Mouse (Mus musculus) ES-E14 (cell line): ENCODE data around the gene Fev. TPM values are rescaled to one million over a fixed set of nuclear protein-coding genes. Genes with fewer than 3 reads are reported as not detected.

Experiments used
- DNase-seq: peaks from one replicate; pipeline ENCODE4 v3.0.0-alpha.2; 2013; ENCODE audit warnings: low read depth, low spot score
- H3K27ac ChIP-seq: 2 replicates; pipeline ENCODE4 v1.5.1; 2012; ENCODE audit warnings: low read depth, mild to moderate bottlenecking, low read length, moderate library complexity, mixed read lengths; ENCODE audit not compliant: poor library complexity, insufficient read depth, severe bottlenecking
- H3K36me3 ChIP-seq: 2 replicates; pipeline ENCODE4 v1.6.1; 2012; ENCODE audit warnings: mild to moderate bottlenecking, low read length, moderate library complexity, mixed read lengths; ENCODE audit not compliant: control insufficient read depth, poor library complexity, insufficient read depth, severe bottlenecking
- H3K4me1 ChIP-seq, 2 experiments: fragments of 150-350 bp in 1 of 2; sonication (generic) in 1 of 2; 2 replicates each; pipeline ENCODE4 v1.6.1; 2012; ENCODE audit warnings: low read length in 2 of 2, mild to moderate bottlenecking in 1 of 2, mixed read lengths in 1 of 2; ENCODE audit not compliant: control insufficient read depth in 2 of 2, insufficient read depth in 2 of 2, poor library complexity in 1 of 2
- H3K4me3 ChIP-seq, 2 experiments: fragments of 150-350 bp in 1 of 2; sonication (generic) in 1 of 2; 2 replicates each; pipeline ENCODE4 v1.5.1; 2012; ENCODE audit warnings: low read length in 2 of 2, low read depth in 1 of 2, mild to moderate bottlenecking in 1 of 2, mixed read lengths in 1 of 2; ENCODE audit not compliant: insufficient read depth in 1 of 2, poor library complexity in 1 of 2, severe bottlenecking in 1 of 2
- H3K9ac ChIP-seq: 2 replicates; pipeline ENCODE4 v1.6.1; 2012; ENCODE audit warnings: low read depth, mild to moderate bottlenecking, low read length, mixed read lengths; ENCODE audit not compliant: poor library complexity, insufficient read depth, severe bottlenecking
- H3K9me3 ChIP-seq: fragments of 150-350 bp; sonication (generic); 2 replicates; pipeline ENCODE4 v1.6.1; 2012; ENCODE audit warnings: low read depth, mild to moderate bottlenecking, low read length; ENCODE audit not compliant: control insufficient read depth, insufficient read depth
- CHD2 ChIP-seq: IDR thresholded peaks from 2 replicates; pipeline ENCODE4 v1.6.1; 2014; ENCODE audit warnings: mild to moderate bottlenecking, low read depth, low read length, inconsistent platforms
- HCFC1 ChIP-seq: IDR thresholded peaks from 2 replicates; pipeline ENCODE4 v1.6.1; 2012; ENCODE audit warnings: low read length, inconsistent platforms, borderline replicate concordance; ENCODE audit not compliant: insufficient read depth
- MAFK ChIP-seq: IDR thresholded peaks from 2 replicates; pipeline ENCODE4 v1.6.1; 2014; ENCODE audit warnings: mild to moderate bottlenecking, low read depth, low read length, inconsistent platforms; ENCODE audit not compliant: insufficient read depth
- ZC3H11A ChIP-seq: IDR thresholded peaks from 2 replicates; pipeline ENCODE4 v1.6.1; 2012; ENCODE audit warnings: low read depth, mild to moderate bottlenecking, inconsistent platforms, low read length, borderline replicate concordance
- ZNF384 ChIP-seq: IDR thresholded peaks from 2 replicates; pipeline ENCODE4 v1.6.1; 2012; ENCODE audit warnings: low read depth, low read length, inconsistent platforms
- in situ Hi-C, 2 experiments: fragments of 600-800 bp; cut with MboI; formaldehyde crosslinking; loops; one replicate each; pipeline ENCODE4 v1.15.1; 2025; ENCODE audit warnings: low sequenced_read_pairs in 2 of 2, inconsistent platforms in 1 of 2; ENCODE audit not compliant: unreplicated experiment in 2 of 2
- total RNA-seq: library from RNA; depleted of rRNA; stranded (reverse); fragments of 300-350 nt; gene quantifications from 2 replicates; pipeline ENCODE4 v1.2.3, GENCODE M21; 2012; rRNA removed

Fev gene
- total RNA-seq, 1 experiment = not detected

DNA sequence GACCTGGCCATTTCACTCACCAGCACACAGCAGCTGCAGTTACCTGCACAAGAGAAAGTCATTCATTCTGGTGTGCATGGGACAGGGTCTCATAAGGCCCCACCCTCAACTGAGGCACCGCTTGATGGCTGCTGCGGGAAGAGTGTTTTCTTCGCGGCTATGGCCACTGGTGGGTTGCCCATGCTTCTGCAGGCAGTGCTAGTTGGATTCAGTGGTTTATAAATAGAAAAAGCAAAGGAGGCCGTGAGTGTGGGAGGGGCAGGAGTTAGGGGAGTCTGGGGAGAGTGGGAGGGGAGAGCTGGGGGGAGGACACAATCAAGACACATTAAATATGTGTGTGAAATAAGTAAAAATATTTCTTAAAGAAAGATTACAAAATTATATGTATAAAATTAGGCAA lies 42.1 kb downstream of the Fev start:
- peaks cover 0 to 3% of the 10 kb centered on the region in 2 experiments; a peak in 1 of 4 replicates for H3K4me1 ChIP-seq

DNA sequence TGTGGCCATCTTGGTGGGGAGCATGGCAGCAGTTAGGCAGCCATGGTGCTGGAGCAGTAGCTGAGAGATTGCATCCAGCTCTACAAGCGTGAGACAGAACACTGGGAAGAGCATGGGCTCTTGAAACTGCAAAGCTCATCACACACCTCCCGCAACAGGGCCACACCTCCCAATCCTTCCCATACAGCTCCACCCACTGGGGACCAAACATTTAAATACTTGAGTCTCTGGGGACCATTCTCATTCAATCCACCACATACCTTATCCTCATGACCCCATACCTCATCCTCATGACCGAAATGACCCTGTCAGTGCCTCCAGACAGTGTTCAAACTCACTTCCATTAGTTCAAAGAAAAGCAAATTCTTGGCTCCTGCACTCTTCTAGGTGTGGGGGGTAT lies 52.0 kb downstream of the Fev start:
- no peak overlapping the region for H3K4me3 ChIP-seq
- H3K27ac ChIP-seq = no peak overlapping the region
- no peaks in the 10 kb centered on the region for H3K9me3 ChIP-seq
- H3K9ac ChIP-seq = no peak overlapping the region
- peaks cover 0 to 4% of the 10 kb centered on the region in 2 experiments; a peak in 1 of 4 replicates for H3K4me1 ChIP-seq
- no peak for DNase-seq
- TF ChIP-seq ZNF384 = no peak
- TF ChIP-seq HCFC1 = no peak
- no peak for TF ChIP-seq CHD2
- TF ChIP-seq ZC3H11A = no peak
- no peak for TF ChIP-seq MAFK
- H3K36me3 ChIP-seq = no peaks in the 10 kb centered on the region
- in situ Hi-C loops = no loop called here

More for the DNA sequence above, 42.1 kb downstream of the Fev start:
- H3K9me3 ChIP-seq = no peaks in the 10 kb centered on the region
- no peak overlapping the region for H3K9ac ChIP-seq
- H3K36me3 ChIP-seq = no peaks in the 10 kb centered on the region
- in situ Hi-C loops = no loop called here
- no peak overlapping the region for H3K4me3 ChIP-seq
- no peak overlapping the region for H3K27ac ChIP-seq
- no peak for TF ChIP-seq HCFC1
- no peak for TF ChIP-seq ZNF384
- no peak for TF ChIP-seq ZC3H11A
- no peak for TF ChIP-seq CHD2
- TF ChIP-seq MAFK = no peak
- DNase-seq = no peak

Other genes with a start within 250 kb of the Fev start
- gene Ttll4, start 223.7 kb downstream of the Fev start, total RNA-seq = 45.2 and 64.2 TPM in 2 replicates
- gene Cyp27a1, start 171.8 kb downstream of the Fev start, total RNA-seq = 1.1 and 4.9 TPM in 2 replicates
- gene Prkag3, start 136.2 kb downstream of the Fev start, total RNA-seq = 0.04 and 0.16 TPM in 2 replicates
- 2.6 and 2.8 TPM in 2 replicates for gene Wnt6, start 113.5 kb downstream of the Fev start, total RNA-seq
- gene Wnt10a, start 93.9 kb downstream of the Fev start, total RNA-seq = 0.42 and 1.5 TPM in 2 replicates
- gene Cdk5r2, start 30.5 kb downstream of the Fev start, total RNA-seq = 0.26 and 0.54 TPM in 2 replicates
- gene Cryba2, start 7.7 kb upstream of the Fev start, total RNA-seq = not detected in 2 replicates
- 0.05 TPM in 1 of 2 replicates, not detected in the other for gene Cfap65, start 50.2 kb upstream of the Fev start, total RNA-seq
- gene Ihh, start 66.3 kb upstream of the Fev start, total RNA-seq = 0.37 and 0.67 TPM in 2 replicates
- 6.7 and 7.7 TPM in 2 replicates for gene Nhej1, start 239.8 kb upstream of the Fev start, total RNA-seq
- 0.31 TPM in 1 of 2 replicates, not detected in the other for gene Slc23a3, start 248.5 kb upstream of the Fev start, total RNA-seq